In genomic region chr9:71137267-71137945, GRCm38 (mm10) we compare ENCODE assay signal across 30 mouse cellular contexts. TPM values are rescaled to one million over a fixed set of nuclear protein-coding genes. Genes with fewer than 3 reads are reported as not detected.
DNase-seq lines count a peak whose midpoint lies in the region; ATAC-seq and TF ChIP-seq lines count a peak whose summit lies in the region.
"Had no signal": no experiment of that assay in that cellular context is flagged by ENCODE, and none has a peak within 500 bp of the region (broad histone marks: within the 10 kb centered on the region; RNA-seq: fewer than 3 reads in every experiment).

No protein-coding gene starts in this region.

- DNase-seq in liver, adult 2 months (ENCODE audit: extremely low read depth, low read depth, low spot score), result peak; percentile 95
- peak; percentile 63 for DNase-seq in yolk sac, embryonic 10.5 days (ENCODE audit: low spot score)
- DNase-seq in heart, adult 9 months (ENCODE audit: low spot score in 2 of 2), result no peak
- DNase-seq: B cell, adult 2 months; cerebellum, adult 2 months; cerebellum, postnatal 25 days; gastrocnemius, postnatal 25 days; heart, adult 18-20 months; heart, postnatal 14 days; kidney, adult 8-10 months; kidney, postnatal 4 days; layer of hippocampus, postnatal 36 days; left cerebral cortex, postnatal 4 days; lung, postnatal 36 days; right cerebral cortex, postnatal 14 days; thymus, postnatal 4 days had no signal

- 20% methylated on average over 6 of the region's 6 CpGs for whole genome bisulfite sequencing in liver, adult 2 months
- 55% methylated on average over 6 of the region's 6 CpGs for WGBS in liver, embryonic 12.5 days (ENCODE audit: insufficient replicate concordance)
- WGBS in intestine, embryonic 16.5 days, result 63% methylated on average over 6 of the region's 6 CpGs

- H3K4me3 ChIP-seq in liver, adult 2 months (ENCODE audit: insufficient read depth, low read depth, low read length), result no peak overlapping the region
- H3K4me3 ChIP-seq in liver, embryonic 12.5 days, result no peak overlapping the region
- no peak overlapping the region for H3K4me3 ChIP-seq in intestine, embryonic 16.5 days (ENCODE audit: low read length)
- H3K4me3 ChIP-seq: forebrain, embryonic 10.5 days; forebrain, embryonic 15.5 days; hindbrain, embryonic 10.5 days; hindbrain, embryonic 15.5 days; lung, embryonic 15.5 days; neural tube, embryonic 12.5 days had no signal

- ATAC-seq in liver, embryonic 12.5 days, result no peak
- peak; percentile 38; the same call in 1 of the 2 replicates for ATAC-seq in erythroid progenitor cell, adult 5-6 weeks (replicated peaks; ENCODE audit: low FRiP score, poor library complexity, severe bottlenecking)
- peak; percentile 86 for ATAC-seq in intestine, embryonic 16.5 days
- ATAC-seq: activated CD4-positive, CD25-positive, alpha-beta regulatory T cell, adult 4 months; forebrain, embryonic 15.5 days; inflammation-experienced regulatory T-cells, adult 6 months; midbrain, embryonic 16.5 days had no signal

- TF ChIP-seq CTCF in liver, adult 2 months (IDR thresholded peaks at IDR 0.05; ENCODE audit: low read depth, low read length), result no peak

- H3K27me3 ChIP-seq in liver, adult 2 months (ENCODE audit: control insufficient read depth, insufficient read depth, low read length), result no peaks in the 10 kb centered on the region
- no peaks in the 10 kb centered on the region for H3K27me3 ChIP-seq in liver, embryonic 12.5 days (replicated peaks)
- H3K27me3 ChIP-seq in intestine, embryonic 16.5 days (replicated peaks; ENCODE audit: control insufficient read depth, insufficient read depth, low read length), result no peaks in the 10 kb centered on the region
- H3K27me3 ChIP-seq: forebrain, embryonic 15.5 days; hindbrain, embryonic 15.5 days; lung, embryonic 15.5 days; neural tube, embryonic 12.5 days had no signal

- no peaks in the 10 kb centered on the region; the same call in 1 of the 2 replicates for H3K9me3 ChIP-seq in liver, embryonic 12.5 days (replicated peaks)
- no peaks in the 10 kb centered on the region for H3K9me3 ChIP-seq in intestine, embryonic 16.5 days (ENCODE audit: control insufficient read depth, low read length)
- H3K9me3 ChIP-seq: forebrain, embryonic 10.5 days; forebrain, embryonic 15.5 days; hindbrain, embryonic 10.5 days; hindbrain, embryonic 15.5 days; lung, embryonic 15.5 days; neural tube, embryonic 12.5 days had no signal

- H3K79me2 ChIP-seq in liver, adult 2 months (ENCODE audit: control insufficient read depth, insufficient read depth, low read length), result peaks cover 17% of the 10 kb centered on the region; the same call in 1 of the 2 replicates

- H3K36me3 ChIP-seq in liver, adult 2 months (ENCODE audit: control insufficient read depth, insufficient read depth, low read length), result peaks cover 31% of the 10 kb centered on the region
- H3K36me3 ChIP-seq in liver, embryonic 12.5 days, result no peaks in the 10 kb centered on the region
- no peaks in the 10 kb centered on the region for H3K36me3 ChIP-seq in intestine, embryonic 16.5 days (ENCODE audit: control insufficient read depth, insufficient read depth, low read length)
- H3K36me3 ChIP-seq: forebrain, embryonic 10.5 days; forebrain, embryonic 15.5 days; hindbrain, embryonic 10.5 days; hindbrain, embryonic 15.5 days; lung, embryonic 15.5 days; neural tube, embryonic 12.5 days had no signal

- peak overlapping the region; percentile 76 for H3K27ac ChIP-seq in liver, adult 2 months (replicated peaks; ENCODE audit: insufficient read depth, low read depth, low read length)
- H3K27ac ChIP-seq in liver, embryonic 12.5 days, result no peak overlapping the region; the same call in none of the 2 replicates
- H3K27ac ChIP-seq in intestine, embryonic 16.5 days (ENCODE audit: low read length), result peak overlapping the region; percentile 11; the same call in 1 of the 2 replicates
- H3K27ac ChIP-seq: forebrain, embryonic 10.5 days; forebrain, embryonic 15.5 days; hindbrain, embryonic 10.5 days; hindbrain, embryonic 15.5 days; kidney, postnatal 0 days; lung, embryonic 15.5 days; neural tube, embryonic 12.5 days had no signal

- no peak overlapping the region for H3K4me2 ChIP-seq in liver, embryonic 12.5 days
- H3K4me2 ChIP-seq in intestine, embryonic 16.5 days (ENCODE audit: low read depth, low read length), result no peak overlapping the region
- H3K4me2 ChIP-seq: forebrain, embryonic 15.5 days; hindbrain, embryonic 15.5 days; lung, embryonic 15.5 days; midbrain, embryonic 11.5 days; neural tube, embryonic 12.5 days had no signal

- peaks cover 66% of the 10 kb centered on the region for H3K4me1 ChIP-seq in liver, adult 2 months (ENCODE audit: control insufficient read depth, insufficient read depth, low read length)
- H3K4me1 ChIP-seq in liver, embryonic 12.5 days, result peaks cover 20% of the 10 kb centered on the region
- H3K4me1 ChIP-seq in intestine, embryonic 16.5 days (ENCODE audit: control insufficient read depth, insufficient read depth, low read length), result peaks cover 13% of the 10 kb centered on the region; the same call in 1 of the 2 replicates
- H3K4me1 ChIP-seq: forebrain, embryonic 10.5 days; forebrain, embryonic 15.5 days; hindbrain, embryonic 10.5 days; hindbrain, embryonic 15.5 days; lung, embryonic 15.5 days; neural tube, embryonic 12.5 days had no signal

- no peak for TF ChIP-seq POLR2A in liver, adult 2 months (IDR thresholded peaks at IDR 0.05; ENCODE audit: extremely low read depth, insufficient read depth, low read length)

- H3K9ac ChIP-seq in liver, adult 2 months (ENCODE audit: low read depth, low read length), result peak overlapping the region; percentile 27; the same call in 1 of the 2 replicates
- H3K9ac ChIP-seq in liver, embryonic 12.5 days, result no peak overlapping the region
- no peak overlapping the region for H3K9ac ChIP-seq in intestine, embryonic 16.5 days (ENCODE audit: low read depth, low read length)
- H3K9ac ChIP-seq: forebrain, embryonic 15.5 days; hindbrain, embryonic 15.5 days; lung, embryonic 15.5 days; neural tube, embryonic 12.5 days had no signal

RNA-seq across cellular contexts. Expression of gene Aqp9, which starts 31.1 kb away (rescaled TPM):
- total RNA-seq in liver, adult 2 months (2014; rRNA removed), result 254 and 300 TPM in 2 replicates
- polyA plus RNA-seq in liver, adult 2 months (2012; rRNA removed), result 110 and 114 TPM in 2 replicates
- 10.1 and 10.3 TPM in 2 replicates for polyA plus RNA-seq in liver, embryonic 12.5 days (2016; fragmentation: Nextera tagmentation; extraction: Ambion mirVana)
- total RNA-seq in erythroid progenitor cell, adult 5-6 weeks (2015; ENCODE audit: low replicate concordance), result 23.4 and 28.1 TPM in 2 replicates
- total RNA-seq in erythroid progenitor cell, adult 5-6 weeks (2017; ENCODE audit: low replicate concordance), result 33.5 and 50.6 TPM in 2 replicates
- polyA plus RNA-seq in intestine, embryonic 16.5 days (2015; fragmentation: Nextera tagmentation; extraction: Ambion mirVana), result 1.1 TPM in 2 replicates
- polyA plus RNA-seq: forebrain, embryonic 10.5 days; inflammation-experienced regulatory T-cells, adult 6 months had no signal

Comparison
In these comparisons a context has a peak if more than half of its experiments do, and no peak if none do; other contexts are left out.
1. DNase-seq: peak in liver, adult 2 months (single experiment) and yolk sac, embryonic 10.5 days (single experiment); none in heart, adult 9 months (0 of 2).